Mouse (Mus musculus) myocyte (in vitro differentiated cells): ENCODE data around the gene Golm1. TPM values are rescaled to one million over a fixed set of nuclear protein-coding genes. Genes with fewer than 3 reads are reported as not detected.
"Not testable (repeated sequence)": the region's sequence is repeated elsewhere in the genome, so short reads cannot be mapped to it uniquely, and the experiment has no call there.

Experiments used
- H3K27me3 ChIP-seq: one replicate; pipeline ENCODE4 v1.6.1; 2011; ENCODE audit not compliant: control insufficient read depth, insufficient read depth, insufficient read length
- H3K36me3 ChIP-seq: one replicate; pipeline ENCODE4 v1.6.1; 2011; ENCODE audit not compliant: control insufficient read depth, insufficient read depth
- H3K4me2 ChIP-seq: one replicate; pipeline ENCODE4 v1.6.1; 2011; ENCODE audit warnings: low read depth, control low read depth
- H3K4me3 ChIP-seq: one replicate; pipeline ENCODE4 v1.5.1; 2011; ENCODE audit warnings: mild to moderate bottlenecking, control low read depth, moderate library complexity
- H3K79me2 ChIP-seq: one replicate; pipeline ENCODE4 v1.6.1; 2011; ENCODE audit not compliant: control insufficient read depth, insufficient read depth
- H3ac ChIP-seq: one replicate; pipeline ENCODE4 v1.6.1; 2011; ENCODE audit not compliant: control insufficient read depth, insufficient read length
- CEBPB ChIP-seq: IDR thresholded peaks from 2 replicates; pipeline ENCODE4 v1.6.1; 2011; ENCODE audit warnings: mild to moderate bottlenecking, moderate library complexity; ENCODE audit not compliant: poor library complexity, insufficient read depth, severe bottlenecking
- E2F4 ChIP-seq: IDR thresholded peaks from one replicate; pipeline ENCODE4 v1.6.1; 2011; ENCODE audit warnings: mild to moderate bottlenecking, control low read depth, moderate library complexity; ENCODE audit not compliant: insufficient read depth
- MAX ChIP-seq: IDR thresholded peaks from one replicate; pipeline ENCODE4 v1.6.1; 2011; ENCODE audit warnings: low read depth, mild to moderate bottlenecking, control low read depth
- MYOD1 ChIP-seq, 3 experiments: IDR thresholded peaks; one replicate each; pipeline ENCODE4 v1.6.1; 2011; ENCODE audit warnings: control low read depth in 2 of 3, low read depth in 2 of 3, mild to moderate bottlenecking in 2 of 3, moderate library complexity in 1 of 3; ENCODE audit not compliant: insufficient read length in 2 of 3, control insufficient read depth in 1 of 3
- MYOG ChIP-seq, 3 experiments: IDR thresholded peaks; one replicate each; pipeline ENCODE4 v1.6.1; 2011; ENCODE audit warnings: control low read depth in 2 of 3, low read depth in 2 of 3, mild to moderate bottlenecking in 2 of 3; ENCODE audit not compliant: insufficient read length in 2 of 3, control insufficient read depth in 1 of 3, insufficient read depth in 1 of 3
- POLR2A ChIP-seq: IDR thresholded peaks from one replicate; pipeline ENCODE4 v1.6.1; 2011; ENCODE audit warnings: low read depth, mild to moderate bottlenecking, control low read depth, moderate library complexity; ENCODE audit not compliant: insufficient read length
- POLR2AphosphoS2 ChIP-seq: IDR thresholded peaks from one replicate; pipeline ENCODE4 v1.6.1; 2011; ENCODE audit warnings: low read depth, control low read depth; ENCODE audit not compliant: insufficient read length
- REST ChIP-seq: IDR thresholded peaks from one replicate; pipeline ENCODE4 v1.6.1; 2011; ENCODE audit warnings: mild to moderate bottlenecking, control low read depth, moderate library complexity; ENCODE audit not compliant: insufficient read depth, insufficient read length
- SRF ChIP-seq: IDR thresholded peaks from one replicate; pipeline ENCODE4 v1.6.1; 2011; ENCODE audit warnings: low read depth; ENCODE audit not compliant: control insufficient read depth, insufficient read length
- TCF12 ChIP-seq: IDR thresholded peaks from one replicate; pipeline ENCODE4 v1.6.1; 2011; ENCODE audit warnings: mild to moderate bottlenecking, control low read depth; ENCODE audit not compliant: poor library complexity, insufficient read depth, severe bottlenecking
- TCF3 ChIP-seq: IDR thresholded peaks from one replicate; pipeline ENCODE4 v1.6.1; 2011; ENCODE audit warnings: low read depth, control low read depth; ENCODE audit not compliant: insufficient read length
- USF1 ChIP-seq: IDR thresholded peaks from one replicate; pipeline ENCODE4 v1.6.1; 2011; ENCODE audit warnings: low read depth, mild to moderate bottlenecking, control low read depth, moderate library complexity
- polyA plus RNA-seq: library from polyadenylated mRNA; unstranded; fragments of >200 nt; fragmentation: generic; extraction: Trizol; gene quantifications from one replicate; pipeline ENCODE4 v1.2.1, GENCODE M21; 2012; ENCODE audit warnings: missing spikeins

Golm1 gene
- 4.8 TPM for polyA plus RNA-seq

DNA sequence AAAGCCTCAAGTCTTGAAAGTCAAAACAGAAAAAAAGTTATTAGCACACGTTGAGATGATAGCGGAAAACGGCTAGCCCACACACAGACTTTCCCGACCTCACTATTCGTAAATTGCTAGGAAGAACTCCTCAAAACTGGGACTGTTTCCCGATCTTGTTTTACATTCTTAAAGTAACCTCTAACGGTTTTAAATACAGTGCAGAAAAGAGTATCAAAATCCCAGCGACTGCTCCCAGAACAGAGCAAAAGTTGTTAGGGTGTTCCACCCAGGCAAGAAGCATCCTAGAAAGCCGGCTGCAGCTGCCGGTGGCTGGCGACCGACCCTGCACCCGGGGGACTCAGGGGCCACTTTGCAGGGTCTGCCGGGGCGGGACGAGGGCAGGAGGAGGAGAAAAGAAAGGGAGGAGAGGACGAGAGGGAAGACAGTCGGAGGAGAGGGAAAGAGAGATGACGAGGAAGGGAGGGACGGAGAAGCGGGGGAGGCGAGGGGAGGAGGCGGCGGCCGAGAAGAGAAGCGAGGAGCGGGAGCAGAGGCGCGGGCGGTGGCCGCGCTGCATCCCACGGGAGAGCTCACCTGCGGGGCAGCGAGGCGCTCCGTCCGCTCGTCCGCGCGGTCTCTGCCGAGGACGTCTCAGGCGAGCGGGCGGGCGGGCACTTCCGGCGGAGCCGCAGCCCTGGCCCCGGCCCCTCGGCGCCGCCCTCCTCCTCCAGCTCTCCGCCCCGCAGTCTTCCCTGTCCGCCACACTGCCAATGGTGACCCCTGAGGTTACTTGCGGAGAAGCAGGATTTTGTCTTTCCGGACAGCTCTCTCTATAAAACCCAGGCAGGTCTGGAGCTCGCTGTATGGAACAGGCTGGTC, at the start of gene Golm1:
Gene Golm1 (minus strand): TSS at position 661 of the 861 bp plus-strand sequence.
- Histone ChIP-seq H3K4me3 (peak within 1 kb of the TSS; percentile 40), H3K27me3 (no peaks in the 10 kb centered on the region), H3K36me3 (no peaks in the 10 kb centered on the region), H3ac (peak within 1 kb of the TSS; percentile 47), H3K4me2 (peak within 1 kb of the TSS; percentile 76), H3K79me2 (no peaks in the 10 kb centered on the region)
- TF ChIP-seq REST: no peak
- TF ChIP-seq POLR2AphosphoS2: peak; percentile 74
- TF ChIP-seq USF1: no peak
- TF ChIP-seq MYOD1 (IDR thresholded peaks at IDR 0.05; ENCODE audit: control insufficient read depth in 1 of 3, insufficient read length in 2 of 3, low read depth in 2 of 3): no peak
- no peak for TF ChIP-seq SRF
- peak; percentile 84 for TF ChIP-seq POLR2A
- TF ChIP-seq MAX: no peak

DNA sequence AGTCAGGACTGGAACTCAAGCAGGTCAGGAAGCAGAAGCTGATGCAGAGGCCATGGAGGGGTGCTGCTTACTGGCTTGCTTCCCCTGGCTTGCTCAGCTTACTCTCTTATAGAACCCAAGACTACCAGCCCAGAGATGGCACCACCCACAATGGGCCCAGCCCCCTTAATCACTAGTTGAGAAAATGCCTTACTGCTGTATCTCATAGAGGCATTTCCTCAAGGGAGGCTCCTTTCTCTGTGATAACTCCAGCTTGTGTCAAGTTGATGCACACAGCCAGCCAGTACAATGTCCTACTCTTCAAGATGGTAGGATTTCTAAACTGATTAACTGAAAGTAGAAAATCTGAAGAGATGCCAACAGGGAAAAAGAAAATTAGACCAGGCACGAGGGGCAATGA, 46.5 kb upstream of the Golm1 start:
- not testable (repeated sequence) for H3K4me2 ChIP-seq, H3K4me3 ChIP-seq, H3K36me3 ChIP-seq, H3ac ChIP-seq, H3K79me2 ChIP-seq
- peaks cover 44% of the 10 kb centered on the region for H3K27me3 ChIP-seq

DNA sequence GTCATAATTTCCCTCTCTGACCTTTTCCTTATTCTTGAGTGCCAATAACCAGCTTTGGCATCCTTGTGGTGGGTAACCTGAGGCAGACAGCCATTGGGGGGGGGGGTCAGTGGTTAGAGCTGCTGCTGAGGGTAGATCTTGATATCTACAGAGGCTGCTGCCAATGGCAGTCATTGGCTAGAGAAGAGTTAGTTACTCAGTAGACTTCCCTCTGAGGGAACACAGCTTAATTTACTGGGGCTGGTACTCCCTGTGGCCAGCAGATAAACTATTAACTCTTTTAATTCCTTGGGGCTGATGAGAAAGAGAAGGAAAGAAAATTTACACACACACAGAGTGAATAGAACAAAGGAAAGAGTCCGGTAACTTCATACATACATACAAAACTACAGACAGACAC, 43.9 kb upstream of the Golm1 start:
- Histone ChIP-seq H3K36me3 (no peaks in the 10 kb centered on the region), H3K4me3 (no peak overlapping the region), H3K79me2 (no peaks in the 10 kb centered on the region), H3K27me3 (peaks cover 53% of the 10 kb centered on the region), H3K4me2 (no peak overlapping the region), H3ac (no peak overlapping the region)
- TF ChIP-seq POLR2A (no peak), REST (no peak), MAX (no peak), E2F4 (no peak), SRF (no peak), CEBPB (no peak), MYOD1 (IDR thresholded peaks at IDR 0.05; ENCODE audit: control insufficient read depth in 1 of 3, insufficient read length in 2 of 3, low read depth in 2 of 3) (no peak), MYOG (IDR thresholded peaks at IDR 0.05; ENCODE audit: control insufficient read depth in 1 of 3, insufficient read depth in 1 of 3, insufficient read length in 2 of 3, low read depth in 2 of 3) (no peak), TCF3 (no peak), TCF12 (no peak), USF1 (no peak), POLR2AphosphoS2 (no peak)

DNA sequence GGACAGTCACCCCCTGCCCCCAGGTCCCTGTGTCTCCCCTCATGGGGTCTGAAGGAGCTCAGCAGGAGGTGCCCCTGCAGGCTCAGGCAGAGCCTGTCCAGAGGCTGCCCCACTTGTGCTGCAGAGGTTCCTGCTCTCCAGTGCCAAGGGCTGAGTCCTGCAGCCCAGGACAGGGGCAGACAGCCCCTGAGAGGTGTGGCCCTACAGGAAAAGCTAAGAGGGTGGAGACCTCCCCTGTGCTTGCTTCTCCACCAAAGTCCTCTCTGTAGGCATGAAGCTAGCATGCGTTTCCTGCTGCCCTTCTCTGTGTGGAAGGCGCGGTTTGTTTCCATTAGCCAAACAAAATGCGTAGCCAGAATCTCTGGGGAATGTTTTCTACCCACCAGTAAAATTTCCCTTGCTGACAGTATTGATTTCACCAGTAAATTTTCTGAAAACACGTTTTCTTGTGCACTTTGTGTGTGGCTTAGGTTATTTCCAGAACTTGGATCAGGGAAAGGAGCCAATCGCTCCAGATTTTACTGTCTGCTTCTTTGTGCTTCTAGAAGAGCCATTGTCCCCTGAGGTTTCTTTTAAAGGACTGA, 43.3 kb upstream of the Golm1 start:
- not testable (repeated sequence) for H3K79me2 ChIP-seq, H3ac ChIP-seq, H3K36me3 ChIP-seq, H3K4me3 ChIP-seq, H3K4me2 ChIP-seq
- H3K27me3 ChIP-seq: peaks cover 51% of the 10 kb centered on the region

DNA sequence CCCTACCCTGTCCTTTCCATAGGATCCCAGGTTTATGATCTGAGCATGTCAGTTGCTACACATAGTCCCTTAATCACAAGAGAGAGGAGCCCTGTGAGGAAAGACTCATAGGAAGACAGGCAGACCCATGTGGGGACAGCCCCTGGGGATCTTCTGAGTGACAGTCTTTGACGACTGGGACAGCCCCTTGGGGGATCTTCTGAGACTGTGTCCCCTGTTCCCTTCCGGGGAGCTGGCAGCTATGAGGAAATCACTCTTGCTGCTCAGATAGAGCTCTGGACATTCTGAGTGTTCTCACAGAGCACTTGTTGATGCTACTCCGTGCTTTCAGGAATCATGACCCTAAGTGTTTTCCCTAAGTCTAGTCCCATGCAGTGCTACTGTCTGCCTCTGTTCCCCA, 38.1 kb upstream of the Golm1 start:
- Histone ChIP-seq H3K79me2 (no peaks in the 10 kb centered on the region), H3K4me3 (no peak overlapping the region), H3K27me3 (peaks cover 44% of the 10 kb centered on the region), H3ac (no peak overlapping the region), H3K4me2 (no peak overlapping the region), H3K36me3 (no peaks in the 10 kb centered on the region)
- no peak for TF ChIP-seq REST
- TF ChIP-seq POLR2A: no peak
- no peak for TF ChIP-seq TCF3
- TF ChIP-seq POLR2AphosphoS2: no peak
- TF ChIP-seq SRF: no peak
- no peak for TF ChIP-seq E2F4
- TF ChIP-seq CEBPB: no peak
- TF ChIP-seq MAX: no peak
- TF ChIP-seq USF1: no peak
- TF ChIP-seq MYOD1 (IDR thresholded peaks at IDR 0.05; ENCODE audit: control insufficient read depth in 1 of 3, insufficient read length in 2 of 3, low read depth in 2 of 3): no peak
- no peak for TF ChIP-seq TCF12
- TF ChIP-seq MYOG (IDR thresholded peaks at IDR 0.05; ENCODE audit: control insufficient read depth in 1 of 3, insufficient read depth in 1 of 3, insufficient read length in 2 of 3, low read depth in 2 of 3): no peak

DNA sequence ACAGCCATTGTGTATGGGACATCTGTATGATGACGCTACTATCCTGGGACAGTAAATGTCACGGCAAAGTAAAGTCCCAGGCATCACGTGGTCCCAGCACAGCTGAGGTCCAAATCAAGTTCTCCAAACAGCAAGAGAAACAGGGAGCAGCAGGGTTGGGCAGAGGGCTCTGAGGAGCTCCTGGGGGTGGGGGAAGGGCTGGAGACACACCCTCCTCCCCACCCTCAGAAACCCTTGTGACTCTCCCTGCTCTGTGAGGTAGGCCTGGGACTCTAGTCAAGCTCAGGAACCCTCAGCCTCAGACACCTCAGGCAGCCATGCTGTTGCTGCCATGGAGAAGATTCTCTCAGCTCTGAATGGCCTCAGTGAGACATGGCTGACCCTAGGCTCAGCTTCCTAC, 36.4 kb upstream of the Golm1 start, which contains the start of gene Spata31d1b:
Gene Spata31d1b (plus strand): TSS at position 301 of the 400 bp plus-strand sequence.
- not testable (repeated sequence) for H3ac ChIP-seq, H3K79me2 ChIP-seq, H3K4me2 ChIP-seq

More for the DNA sequence above, 36.4 kb upstream of the Golm1 start, which contains the start of gene Spata31d1b:
- H3K27me3 ChIP-seq: peaks cover 40% of the 10 kb centered on the region
- not testable (repeated sequence) for H3K4me3 ChIP-seq, H3K36me3 ChIP-seq
